Mouse (Mus musculus) heart, embryonic 13.5 days (tissue): ENCODE measurements around the gene C1ql3. TPM values are rescaled to one million over a fixed set of nuclear protein-coding genes. Genes with fewer than 3 reads are reported as not detected.

Experiments
- polyA plus RNA-seq: library from polyadenylated mRNA; unstranded; fragments of >200 nt; fragmentation: Nextera tagmentation; extraction: Ambion mirVana; gene quantifications from 2 replicates; pipeline ENCODE4 v1.2.1, GENCODE M21; 2015

Gene C1ql3
- polyA plus RNA-seq, 1 experiment from 2014 or later: 1.4 TPM

Other genes starting within 250 kb of the C1ql3 start
- gene Pter, start 87.8 kb downstream of the C1ql3 start, polyA plus RNA-seq: 25.0 and 32.5 TPM in 2 replicates